Mouse (Mus musculus): ENCODE measurements around the gene Parp1.
A peak's percentile ranks its signal among the peaks of the same experiment; 100 is the strongest.
"Not testable (repeated sequence)": the region's sequence is repeated elsewhere in the genome, so short reads cannot be mapped to it uniquely, and the experiment has no call there.

Gene Parp1

DNA sequence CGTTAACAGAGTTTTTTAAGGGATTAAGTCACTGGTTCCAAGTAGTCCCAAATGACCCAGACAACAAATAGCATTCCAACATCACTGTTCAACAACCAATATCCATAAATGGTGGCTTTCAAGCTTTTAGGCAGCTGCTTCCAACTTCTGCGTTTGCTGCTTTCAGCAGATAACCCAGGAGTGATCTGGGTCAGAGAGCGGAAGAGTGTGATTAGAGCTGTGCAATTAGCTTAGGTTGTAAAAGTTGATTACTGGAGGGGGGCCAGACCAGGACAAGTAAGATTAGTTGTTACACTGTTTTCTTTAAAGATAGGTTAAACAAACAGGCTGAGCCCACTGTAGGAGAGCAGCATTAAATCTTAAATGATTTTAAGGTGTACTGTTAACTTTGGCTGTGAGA lies 7.5 kb upstream of the Parp1 start:
- no peak for DNase-seq (ENCODE audit: inconsistent ontology term)

DNA sequence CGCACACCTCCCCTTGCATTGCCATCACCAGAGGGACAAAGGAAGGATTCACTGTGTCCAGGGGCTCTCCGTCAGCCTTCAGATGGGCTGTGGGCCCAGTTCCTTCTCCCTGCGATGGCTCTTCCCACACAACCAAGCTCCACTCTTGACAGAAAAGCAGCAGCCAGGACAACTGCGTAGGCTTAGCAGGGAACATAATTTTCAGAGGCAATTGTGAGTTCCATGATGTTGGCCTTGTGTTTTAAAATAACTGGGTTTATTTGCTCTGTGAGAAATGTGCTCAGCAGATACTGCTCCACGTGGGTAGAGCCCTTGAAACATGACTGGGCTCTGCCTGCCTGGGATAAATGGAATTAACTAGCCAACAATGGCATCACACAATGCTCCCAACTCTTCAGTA lies 3.8 kb upstream of the Parp1 start:
- no peak for DNase-seq (ENCODE audit: inconsistent ontology term)

DNA sequence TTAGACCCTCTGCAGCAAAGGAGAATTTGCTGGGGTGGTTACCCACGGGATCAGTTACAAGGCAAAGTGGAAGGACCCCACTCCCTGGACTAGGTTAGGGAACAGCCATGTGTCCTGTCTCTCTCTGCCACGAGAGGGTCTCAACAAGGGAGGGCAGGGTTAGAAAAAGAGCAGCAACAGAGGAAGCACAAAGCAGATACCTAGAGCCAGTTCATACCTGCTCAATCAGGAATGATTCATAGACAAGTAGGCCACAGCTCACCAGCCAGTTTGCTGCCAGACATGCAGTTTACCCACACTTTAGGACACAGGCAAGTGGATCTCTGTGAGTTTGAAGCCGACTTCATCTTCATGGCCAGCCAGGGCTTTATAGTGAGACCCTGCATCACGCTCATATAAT lies 963 bp upstream of the Parp1 start:
- DNase-seq (ENCODE audit: inconsistent ontology term): no peak

DNA sequence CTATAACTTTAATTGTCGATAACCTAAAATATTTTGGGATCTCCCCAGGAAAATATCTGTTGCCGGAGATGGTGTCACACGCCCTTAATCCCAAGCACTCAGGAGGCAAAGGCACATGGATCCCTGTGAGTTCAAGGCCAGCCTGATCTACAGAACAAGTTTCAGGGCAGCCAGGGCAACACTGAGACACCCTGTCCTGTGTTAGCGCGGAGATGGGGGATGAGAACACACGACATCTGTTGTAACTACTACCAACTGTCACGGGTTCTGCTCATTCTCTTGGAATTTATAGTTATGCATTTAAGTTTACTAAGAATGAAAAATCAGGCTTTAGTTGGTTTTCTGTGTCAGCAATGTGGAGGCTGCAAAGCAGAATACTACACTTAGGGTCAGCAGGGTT lies 476 bp upstream of the Parp1 start:
- DNase-seq (ENCODE audit: inconsistent ontology term): no peak

DNA sequence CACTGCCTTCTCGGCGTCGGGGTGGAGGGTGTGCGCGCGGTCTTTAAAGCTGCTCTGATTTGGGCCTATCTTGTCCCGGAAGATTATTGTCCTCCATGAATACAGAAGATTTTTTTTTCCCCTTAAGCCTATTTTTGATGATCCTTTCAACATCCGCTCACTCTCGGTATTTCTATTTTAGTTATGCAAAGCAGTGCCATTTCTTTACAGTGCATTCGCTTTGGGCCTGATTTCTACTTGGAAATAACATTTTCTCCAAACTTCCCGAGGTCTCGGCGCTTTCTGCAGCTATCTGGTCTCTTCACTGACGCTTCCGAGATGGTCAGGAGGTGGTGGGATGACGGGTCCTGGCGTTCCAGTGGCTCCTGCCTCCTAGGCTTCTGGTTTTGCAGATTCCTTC lies 729 bp downstream of the Parp1 start:
- no peak for DNase-seq (ENCODE audit: inconsistent ontology term)

DNA sequence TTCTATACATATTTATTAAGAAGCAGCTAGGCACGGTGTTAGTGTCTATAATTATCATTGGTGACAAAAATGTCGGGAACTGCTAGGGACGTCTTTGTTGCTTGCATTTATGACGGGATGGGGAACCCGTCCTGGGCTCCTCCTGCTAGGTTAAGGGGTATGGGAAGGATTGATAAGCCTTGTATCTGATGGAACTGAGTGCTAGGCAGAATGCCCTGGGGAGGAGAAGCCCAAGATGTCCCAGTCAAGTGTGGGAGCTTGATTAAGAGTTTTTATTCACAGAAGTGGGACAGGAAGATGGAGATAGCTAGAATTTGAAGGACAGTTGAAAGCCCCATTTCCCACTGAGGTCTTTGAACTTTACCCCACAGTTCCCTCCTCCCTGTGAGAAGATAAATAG lies 1.5 kb downstream of the Parp1 start:
- DNase-seq (ENCODE audit: inconsistent ontology term): no peak

DNA sequence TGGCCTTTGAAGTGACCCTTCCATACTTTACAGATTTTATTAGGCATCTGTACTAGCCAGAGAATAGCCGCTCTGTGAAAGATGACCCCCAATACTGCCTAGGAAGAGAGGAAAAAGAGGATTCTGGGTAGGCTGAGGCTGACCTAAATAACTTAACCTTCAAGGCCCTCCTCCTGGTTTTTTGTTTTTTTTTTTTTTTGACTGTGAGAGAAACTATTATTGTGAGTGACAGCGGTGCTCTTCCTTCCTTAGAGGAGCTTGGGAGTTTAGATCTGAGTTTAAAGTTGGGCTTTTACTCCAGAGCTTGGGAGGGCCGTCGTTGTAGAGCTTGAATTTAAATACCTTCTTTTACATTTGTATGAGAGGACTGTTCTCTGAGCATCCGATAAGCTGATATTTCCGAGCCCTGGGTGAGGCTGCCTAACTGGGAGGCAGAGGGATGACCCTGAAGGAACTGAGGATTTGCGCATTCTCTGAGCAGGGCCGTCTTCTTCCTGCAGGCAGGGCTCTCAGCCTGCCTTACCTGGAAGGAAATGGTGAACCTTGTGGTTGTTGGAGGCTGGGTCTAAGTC lies 2.4 kb downstream of the Parp1 start:
- no peak for DNase-seq (ENCODE audit: inconsistent ontology term)

DNA sequence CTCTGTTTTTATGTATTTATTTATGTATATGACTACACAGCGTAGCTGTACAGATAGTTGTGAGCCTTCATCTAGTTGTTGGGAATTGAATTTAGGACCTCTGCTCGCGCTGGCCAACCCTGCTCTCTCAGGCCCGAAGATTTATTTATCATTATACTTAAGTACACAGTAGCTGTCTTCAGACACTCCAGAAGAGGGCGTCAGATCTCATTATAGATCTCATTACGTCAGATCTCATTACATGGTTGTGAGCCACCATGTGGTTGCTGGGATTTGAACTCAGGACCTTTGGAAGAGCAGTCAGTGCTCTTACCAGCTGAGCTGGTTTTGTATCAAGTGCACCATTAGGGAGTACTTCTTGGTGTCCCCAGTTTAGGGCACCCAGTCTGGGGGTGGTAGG lies 3.0 kb downstream of the Parp1 start:
- DNase-seq (ENCODE audit: inconsistent ontology term): not testable (repeated sequence)

DNA sequence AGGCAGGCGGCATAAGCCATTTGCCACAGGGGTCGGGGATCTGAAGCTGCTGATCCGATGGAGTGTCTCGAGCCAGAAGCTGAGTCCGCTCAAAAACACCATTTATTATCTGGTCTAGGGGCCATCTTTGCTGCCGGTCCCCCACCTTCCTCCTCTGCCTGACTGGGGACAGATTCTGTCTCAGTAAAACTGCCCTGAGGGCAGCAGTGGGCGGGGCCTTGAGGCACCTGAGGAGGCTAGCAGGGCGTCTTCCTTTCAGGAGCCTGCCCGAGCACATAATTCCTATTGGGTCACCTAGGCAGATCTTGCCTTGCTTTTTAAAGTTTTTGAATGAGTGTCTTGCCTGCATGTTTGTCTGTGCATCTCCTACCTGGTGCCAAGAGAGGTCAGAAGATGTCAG lies 3.4 kb downstream of the Parp1 start:
- DNase-seq (ENCODE audit: inconsistent ontology term): no peak

DNA sequence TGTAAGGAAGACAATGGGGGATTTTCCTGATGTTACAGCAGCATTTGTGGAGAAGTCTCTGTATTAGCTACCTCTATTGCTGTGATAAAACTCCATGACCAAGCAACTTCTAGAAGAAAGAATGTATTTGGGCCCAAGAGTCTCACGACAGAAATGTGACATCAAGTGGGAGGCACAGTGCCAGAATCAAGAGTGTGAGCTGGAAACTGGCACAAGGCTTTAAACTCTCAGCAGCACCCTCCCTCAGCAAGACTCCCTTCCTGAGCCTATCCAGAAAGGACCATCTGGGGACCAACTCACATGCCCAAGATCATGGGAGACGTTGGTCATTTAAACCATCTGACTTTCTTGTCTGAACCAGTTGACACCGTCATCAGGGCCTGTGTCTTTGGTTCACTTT lies 7.8 kb downstream of the Parp1 start:
- DNase-seq (ENCODE audit: inconsistent ontology term): no peak

DNA sequence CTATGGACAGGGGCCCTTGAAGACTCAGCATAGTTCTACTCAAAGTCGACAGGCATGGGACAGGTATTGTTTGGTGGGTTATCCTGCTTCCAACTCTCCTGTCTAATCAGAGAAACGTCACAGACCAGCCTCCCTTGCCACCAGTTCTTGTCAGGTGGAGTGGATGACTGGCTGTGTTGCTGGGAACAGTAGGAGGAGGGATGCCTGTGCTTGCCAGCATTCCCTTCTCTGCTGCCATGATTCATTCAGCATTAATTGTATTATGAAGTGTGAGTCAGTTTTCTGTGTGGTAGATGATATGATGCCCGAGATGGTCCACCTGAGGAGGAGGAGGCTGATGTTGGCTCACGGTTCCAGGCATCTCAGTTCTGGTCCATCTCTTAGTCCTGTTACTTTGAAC lies 9.1 kb downstream of the Parp1 start:
- no peak for DNase-seq (ENCODE audit: inconsistent ontology term)

DNA sequence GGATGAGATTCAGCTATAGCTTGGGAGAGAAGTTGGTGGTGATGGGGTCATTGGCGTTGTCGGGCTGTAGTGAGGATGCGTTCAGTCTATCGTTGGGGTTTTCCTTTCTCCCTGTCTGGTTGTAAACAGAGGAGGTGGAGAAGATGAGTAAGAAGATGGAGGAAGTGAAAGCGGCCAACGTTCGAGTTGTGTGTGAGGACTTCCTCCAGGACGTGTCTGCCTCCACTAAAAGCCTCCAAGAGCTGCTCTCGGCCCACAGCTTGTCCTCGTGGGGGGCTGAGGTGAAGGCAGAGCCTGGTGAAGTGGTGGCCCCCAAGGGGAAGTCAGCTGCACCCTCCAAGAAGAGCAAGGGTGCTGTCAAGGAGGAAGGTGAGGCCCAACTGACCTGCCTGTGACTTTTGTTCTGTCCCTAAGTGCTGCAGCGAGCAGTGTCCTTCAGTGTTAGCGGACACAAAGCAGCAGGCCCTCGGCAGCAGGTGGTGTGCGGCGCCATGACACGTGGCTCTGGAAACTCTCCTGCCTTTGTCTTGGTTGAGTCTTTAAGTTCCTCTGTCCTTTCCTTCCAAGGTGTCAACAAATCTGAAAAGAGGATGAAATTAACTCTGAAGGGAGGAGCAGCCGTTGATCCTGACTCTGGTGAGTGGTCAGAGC lies 19.2 kb downstream of the Parp1 start:
- DNase-seq (ENCODE audit: inconsistent ontology term): no peak

DNA sequence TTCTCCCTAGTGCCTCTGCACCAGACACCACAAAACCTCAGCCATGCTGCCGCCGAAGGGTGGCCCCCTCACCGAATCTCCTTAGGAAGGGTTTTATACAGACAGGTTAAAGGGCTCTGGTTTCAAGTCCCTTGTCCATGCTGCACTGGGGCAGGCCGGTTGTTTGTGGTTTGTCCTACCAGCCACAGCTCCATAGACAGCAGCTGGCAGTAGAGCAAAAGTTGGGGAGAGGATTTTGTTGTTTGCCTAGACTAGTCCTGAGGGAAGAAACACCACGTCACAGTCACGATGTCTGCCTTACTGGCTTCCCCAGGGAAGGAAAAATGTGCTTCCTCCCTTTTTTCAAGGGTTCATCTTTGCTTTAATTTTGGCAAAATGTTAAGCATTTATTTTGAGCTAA lies 31.9 kb downstream of the Parp1 start:
- no peak for DNase-seq (ENCODE audit: inconsistent ontology term)

DNA sequence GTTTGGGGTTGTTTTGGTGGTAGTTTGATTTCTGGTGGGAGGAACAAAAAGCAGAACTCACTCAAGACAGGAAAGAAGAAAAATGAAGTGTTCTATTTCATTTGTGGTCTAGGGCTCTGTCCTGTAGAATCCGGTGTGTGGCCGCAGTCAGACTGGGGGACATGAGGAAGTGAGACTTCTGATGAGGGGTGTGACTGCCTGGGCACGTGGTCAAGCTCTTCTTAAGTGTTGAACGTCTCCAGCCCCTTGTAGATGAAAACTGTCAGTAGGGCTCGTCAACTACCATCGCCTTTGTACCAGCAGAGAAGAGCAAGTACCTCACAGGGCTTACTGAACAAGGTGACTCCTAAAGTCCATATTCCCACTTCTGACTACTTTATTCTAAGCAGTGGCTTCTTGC lies 33.1 kb downstream of the Parp1 start:
- DNase-seq (ENCODE audit: inconsistent ontology term): no peak

DNA sequence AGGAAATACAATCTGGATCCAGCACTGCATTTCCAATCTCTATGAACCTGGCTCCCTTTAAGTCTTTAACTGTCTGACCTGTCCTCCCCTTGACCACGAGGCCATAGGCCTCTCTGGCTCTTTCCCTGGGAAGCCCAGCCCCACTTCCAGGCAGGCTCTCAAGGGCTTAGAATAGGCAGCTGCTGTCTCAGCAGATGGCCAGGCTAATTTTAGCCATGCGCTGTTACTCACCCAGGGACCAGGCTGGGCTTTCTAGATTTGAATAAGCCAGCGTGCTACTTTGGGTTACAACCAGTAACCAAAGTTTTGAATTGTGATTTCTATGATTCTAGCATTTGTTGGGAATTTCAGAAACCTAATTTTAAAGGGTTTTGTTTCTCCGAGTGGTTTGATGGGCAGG lies 35.9 kb downstream of the Parp1 start:
- DNase-seq (ENCODE audit: inconsistent ontology term): no peak

DNA sequence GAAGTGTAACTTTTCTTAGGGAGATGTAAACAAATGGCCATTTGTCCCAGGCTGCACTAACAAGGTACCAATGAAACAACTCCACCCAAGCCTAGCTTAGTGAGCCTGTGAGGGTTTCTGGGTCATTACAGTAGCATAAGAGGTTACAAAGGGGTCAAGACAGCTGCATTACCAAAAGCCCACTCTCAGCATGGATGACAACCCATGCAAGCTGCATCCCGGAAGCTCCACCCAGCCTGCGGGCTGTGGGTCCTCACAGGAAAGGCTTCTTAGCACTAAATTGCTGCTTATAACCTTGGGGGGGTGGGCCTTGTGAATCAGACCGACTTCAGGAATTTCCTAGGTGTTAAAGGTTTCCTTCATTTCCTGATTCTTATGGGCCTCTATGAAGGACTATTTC lies 37.4 kb downstream of the Parp1 start:
- no peak for DNase-seq (ENCODE audit: inconsistent ontology term)

DNA sequence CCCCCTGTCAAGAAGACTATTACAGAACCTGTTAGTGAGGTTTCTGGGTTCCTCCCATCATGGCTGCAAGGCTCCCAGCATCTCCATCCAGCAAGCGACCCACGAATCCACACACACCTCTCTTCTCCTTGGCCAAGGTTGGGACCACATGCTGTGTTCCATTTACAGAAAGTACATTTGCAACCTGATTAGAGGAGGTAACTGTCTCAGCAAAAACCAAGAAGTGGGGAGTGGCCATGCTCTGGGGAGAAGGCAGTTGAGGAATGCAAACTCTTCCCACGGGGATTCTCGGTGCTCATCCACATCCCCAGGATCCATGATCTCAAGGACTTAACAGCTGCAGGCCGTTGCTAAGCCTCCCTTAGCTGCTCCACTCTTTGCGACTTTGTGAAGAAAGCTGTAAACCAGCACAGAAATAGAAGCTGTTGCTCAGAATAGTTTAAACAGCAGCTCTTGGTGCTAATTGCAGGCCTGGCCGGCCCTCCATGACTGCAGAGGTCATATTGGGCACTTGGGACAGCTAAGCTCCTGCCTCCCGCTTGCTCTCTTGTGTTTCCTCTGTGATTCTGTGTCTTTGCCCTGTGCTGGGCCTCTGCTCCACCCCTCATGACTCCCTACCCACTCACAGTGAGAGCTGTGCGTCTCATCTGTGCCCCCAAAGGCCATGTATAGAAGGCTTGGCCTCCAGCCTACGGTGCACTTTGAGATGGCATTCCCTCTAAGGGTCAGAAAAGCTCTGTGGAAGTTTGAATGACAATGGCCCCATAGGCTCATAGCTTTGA lies 38.3 kb downstream of the Parp1 start:
- no peak for DNase-seq (ENCODE audit: inconsistent ontology term)

DNA sequence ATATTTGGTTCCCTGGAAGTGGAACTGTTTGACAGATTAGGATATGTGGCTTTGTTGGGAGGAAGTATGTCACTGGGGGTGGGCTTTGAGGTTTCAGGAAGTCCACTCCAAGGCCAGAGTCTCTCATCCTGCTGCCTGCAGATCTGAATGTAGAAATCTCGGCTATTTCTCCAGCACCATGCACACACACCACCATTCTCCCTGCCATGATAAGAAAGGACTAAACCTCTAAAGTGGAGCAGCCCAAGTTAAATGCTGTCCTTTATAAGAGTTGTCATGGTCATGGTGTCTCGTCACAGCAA lies 38.8 kb downstream of the Parp1 start:
- DNase-seq (ENCODE audit: inconsistent ontology term): no peak

DNA sequence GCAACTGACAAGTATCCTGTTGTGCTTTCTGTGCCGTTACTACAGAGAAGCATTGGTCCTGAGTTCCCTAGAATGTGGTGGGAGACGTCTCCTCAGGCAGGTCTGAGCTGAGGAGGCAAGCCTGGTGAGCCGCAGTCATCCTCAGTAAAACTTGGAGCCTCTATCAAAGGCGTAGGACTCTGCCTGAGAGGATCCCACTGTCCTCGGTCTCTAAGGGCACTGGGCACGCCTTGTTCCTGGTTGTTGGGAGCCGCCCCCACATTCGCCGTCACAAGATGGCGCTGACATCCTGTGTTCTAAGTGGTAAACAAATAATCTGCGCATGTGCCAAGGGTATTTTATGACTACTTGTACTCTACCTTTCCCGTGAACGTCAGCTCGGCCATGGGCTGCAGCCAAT lies 43.1 kb downstream of the Parp1 start:
- not testable (repeated sequence) for DNase-seq (ENCODE audit: inconsistent ontology term)

DNA sequence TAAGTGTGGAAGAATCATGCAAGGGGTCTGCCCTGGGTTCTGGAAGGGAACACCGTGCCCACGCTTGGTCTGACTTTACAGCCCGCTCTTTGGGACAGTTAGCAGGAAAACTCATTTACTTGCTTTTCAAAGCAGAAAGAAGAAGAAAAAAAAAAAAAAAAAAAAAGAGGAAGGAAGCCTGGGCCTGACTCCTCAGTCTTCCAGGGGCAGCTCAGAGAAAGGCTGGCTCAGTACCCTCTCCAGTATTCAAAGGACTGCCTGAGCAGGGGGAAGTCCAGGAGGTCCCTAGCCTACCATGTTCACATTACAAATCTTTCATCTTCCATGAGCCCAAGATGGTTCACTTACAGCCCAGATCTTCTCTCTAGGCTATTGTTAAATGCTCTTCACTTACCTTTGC lies 48.0 kb downstream of the Parp1 start:
- no peak for DNase-seq (ENCODE audit: inconsistent ontology term)

DNA sequence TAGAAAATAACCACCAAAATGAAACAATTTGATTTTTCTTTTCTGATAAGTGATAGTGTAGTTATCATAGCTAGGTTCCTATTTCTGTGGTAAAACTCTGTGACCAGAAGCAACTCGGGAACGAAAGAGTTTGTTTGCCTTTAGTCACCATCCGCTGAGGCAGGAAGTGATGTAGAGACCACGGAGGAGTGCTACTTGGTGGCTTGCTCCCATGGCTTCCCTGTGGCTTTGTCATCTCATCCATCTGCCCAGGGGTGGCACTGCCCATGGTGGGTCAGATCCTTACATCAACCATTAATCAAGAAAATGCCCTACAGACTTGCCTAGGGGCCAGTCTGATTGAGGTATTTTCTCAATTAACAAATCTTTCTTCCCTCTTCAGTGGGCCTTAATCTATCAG lies 53.7 kb downstream of the Parp1 start:
- no peak for DNase-seq (ENCODE audit: inconsistent ontology term)

DNA sequence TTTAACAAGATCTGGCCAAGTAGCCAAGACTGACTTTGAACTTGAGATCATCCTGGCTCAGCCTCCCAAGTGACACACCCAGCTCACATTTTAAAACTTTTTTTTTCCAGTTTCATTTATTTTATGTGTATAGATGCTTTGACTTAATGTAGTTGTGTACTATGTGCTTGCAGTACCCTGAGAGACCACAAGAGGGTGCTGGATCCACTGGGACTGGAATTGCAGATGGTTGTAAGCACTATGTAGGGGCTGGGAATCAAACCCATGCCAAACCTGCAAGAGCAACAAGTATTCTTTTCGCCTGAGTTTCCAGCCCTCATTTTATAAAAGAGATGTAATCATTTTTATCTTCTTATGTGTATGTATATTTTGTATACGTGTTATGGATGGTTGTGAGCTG lies 55.2 kb downstream of the Parp1 start:
- no peak for DNase-seq (ENCODE audit: inconsistent ontology term)

DNA sequence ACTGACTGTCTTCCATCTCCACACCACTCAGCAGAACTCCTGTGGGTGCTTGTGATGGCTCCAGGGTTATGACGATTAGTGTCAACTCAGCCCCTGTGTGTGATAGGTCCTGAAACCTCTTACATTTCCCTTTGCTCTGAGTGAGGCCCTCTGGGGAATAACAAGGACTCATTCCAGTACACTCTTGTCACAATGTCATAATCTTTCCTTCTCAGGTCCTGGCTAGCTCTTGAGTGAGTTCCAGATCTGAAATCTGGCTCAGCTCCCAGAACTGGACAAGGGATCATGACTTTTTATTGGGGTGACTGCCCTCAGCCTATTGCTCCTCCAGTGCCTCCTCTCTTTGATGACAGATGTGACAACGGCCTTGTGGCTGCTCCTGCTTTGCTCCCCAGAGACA lies 57.4 kb downstream of the Parp1 start:
- DNase-seq (ENCODE audit: inconsistent ontology term): peak; percentile 36

DNA sequence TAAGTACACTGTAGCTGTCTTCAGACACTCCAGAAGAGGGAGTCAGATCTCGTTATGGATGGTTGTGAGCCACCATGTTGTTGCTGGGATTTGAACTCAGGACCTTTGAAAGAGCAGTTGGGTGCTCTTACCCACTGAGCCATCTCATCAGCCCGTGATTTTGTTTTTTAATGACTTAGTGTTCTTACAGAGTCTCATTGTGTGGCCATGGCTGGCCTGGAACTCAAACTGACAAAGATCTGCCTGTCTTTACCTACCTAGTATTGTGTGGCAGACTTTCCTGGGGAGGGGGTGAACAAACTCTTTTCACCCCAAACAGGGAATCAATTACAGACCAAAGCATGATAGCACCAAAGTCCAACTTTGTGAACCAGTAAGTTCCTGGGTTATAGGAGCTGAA lies 69.1 kb downstream of the Parp1 start:
- not testable (repeated sequence) for DNase-seq (ENCODE audit: inconsistent ontology term)
